Mouse (Mus musculus) ovary, postnatal 10 days (tissue): ENCODE results near the gene Cd44.

ENCODE experiments used
- DNase-seq: peaks from one replicate; pipeline ENCODE4 v3.0.0; 2022; ENCODE audit warnings: low spot score

Gene Cd44

DNA sequence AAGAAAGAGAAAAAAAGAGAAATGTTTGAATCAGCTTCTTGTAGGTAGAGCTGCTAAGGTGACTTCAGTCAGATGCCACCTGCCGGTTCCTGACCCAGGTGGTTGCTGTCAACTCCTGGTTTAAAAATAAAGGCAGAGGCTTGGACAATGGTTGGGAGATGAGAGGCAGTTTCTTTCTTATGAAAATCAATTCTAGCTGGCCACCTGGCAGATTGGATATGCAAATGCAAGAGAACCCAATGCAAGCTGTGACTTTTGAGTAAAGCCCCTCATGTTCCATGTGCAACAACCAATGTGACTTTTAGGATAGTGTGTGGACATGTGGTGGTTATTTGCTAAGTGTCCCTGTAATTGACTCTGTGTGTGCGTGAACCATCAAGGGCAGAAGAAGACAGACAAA lies 33.0 kb downstream of the Cd44 start:
- no peak for DNase-seq

DNA sequence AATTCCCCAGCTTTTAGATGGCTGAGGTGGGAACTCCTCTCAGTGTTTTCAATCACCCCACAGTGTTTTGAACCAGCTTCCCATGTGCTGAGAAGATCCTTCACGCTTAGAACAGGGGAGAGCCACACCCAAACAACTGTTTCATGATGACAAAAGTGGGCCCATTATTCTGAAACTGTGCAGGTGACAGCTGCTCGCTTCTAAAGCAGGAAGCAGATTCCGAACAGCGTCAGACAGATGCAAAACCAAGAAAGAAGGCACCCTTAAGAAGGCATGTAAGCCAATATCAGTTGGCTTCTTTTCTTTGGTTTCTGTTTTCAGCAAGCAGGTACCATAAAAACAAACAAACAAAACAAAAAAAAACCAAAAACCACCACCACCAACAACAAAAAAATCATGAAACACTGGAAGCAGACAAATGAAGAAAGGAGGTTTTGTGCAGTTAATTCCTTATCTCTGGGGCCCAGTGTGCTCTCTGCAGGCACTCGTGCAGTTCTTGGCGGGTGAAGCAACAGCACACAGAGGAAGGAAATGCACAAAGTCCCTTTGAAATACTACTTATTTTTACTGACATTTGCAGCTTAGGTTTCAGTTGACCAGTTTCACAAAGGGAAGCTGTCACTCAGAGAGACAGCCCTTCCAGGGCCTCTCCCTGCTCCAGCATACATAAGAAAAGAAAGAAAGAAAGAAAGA lies 33.9 kb downstream of the Cd44 start:
- no peak for DNase-seq

DNA sequence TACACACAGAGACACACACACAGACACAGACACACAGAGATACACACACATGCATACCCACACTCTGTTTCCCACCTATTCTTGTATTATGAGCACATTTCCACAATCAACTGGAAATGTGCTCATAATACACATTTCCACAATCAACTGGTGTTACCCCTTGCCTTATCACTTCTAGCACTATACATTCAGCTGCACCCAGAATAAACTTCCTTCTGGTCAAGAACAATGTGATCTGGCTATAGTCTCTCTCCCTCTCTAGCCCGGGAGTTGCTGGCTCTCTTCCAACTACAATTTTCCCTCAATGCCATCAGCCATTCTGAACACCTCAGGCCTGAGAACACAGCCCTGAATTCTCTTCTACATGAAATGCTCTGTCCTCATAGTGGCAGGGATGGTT lies 34.9 kb downstream of the Cd44 start:
- no peak for DNase-seq

DNA sequence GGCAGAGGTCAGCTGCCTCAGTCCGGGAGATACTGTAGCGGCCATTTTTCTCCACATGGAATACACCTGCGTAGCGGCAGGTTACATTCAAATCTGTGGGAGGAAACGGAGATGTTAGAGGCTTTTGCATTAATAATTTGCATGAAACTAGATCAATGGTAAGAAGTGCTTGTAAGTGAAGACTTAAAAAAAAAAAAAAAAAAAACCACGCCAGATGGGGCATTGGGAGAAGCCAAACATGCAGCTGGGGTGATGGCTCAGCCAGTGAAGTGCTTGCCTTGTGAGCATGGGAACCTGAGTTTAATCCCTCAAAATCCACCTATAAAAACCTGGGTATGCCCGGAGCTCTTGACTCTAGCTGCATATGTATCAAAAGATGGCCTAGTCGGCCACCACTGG lies 36.1 kb downstream of the Cd44 start:
- no peak for DNase-seq

DNA sequence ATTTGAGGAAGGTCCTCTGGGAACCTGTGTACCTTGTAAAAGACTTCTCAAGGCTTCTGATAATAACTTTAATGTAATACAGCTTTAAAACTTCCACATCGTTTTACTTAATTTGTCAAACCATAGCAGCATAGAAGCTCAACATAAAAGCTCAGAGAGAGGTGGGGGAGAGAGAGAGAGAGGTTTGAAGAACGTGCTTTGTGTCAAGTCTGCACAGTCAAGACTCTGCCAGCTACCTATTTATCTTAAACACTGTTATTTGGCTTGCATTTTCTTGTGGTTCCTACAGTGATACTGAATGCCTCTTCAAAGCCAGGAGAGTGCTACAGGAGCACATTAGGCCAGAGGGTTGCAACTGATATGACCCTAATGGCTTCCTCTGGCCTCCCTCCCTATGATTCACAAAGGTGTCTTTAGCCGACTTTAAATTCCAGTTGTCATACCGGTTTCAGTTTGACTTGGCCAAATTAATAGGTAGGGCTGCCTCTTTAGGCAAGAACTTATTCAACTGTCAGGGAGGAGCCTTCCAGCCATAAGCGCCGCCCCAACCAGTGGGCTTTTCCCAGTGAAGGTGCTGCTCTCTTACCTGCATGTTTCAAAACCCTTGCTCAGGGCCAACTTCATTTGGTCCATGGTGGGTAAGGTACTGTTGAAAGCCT lies 36.6 kb downstream of the Cd44 start:
- DNase-seq, result no peak

DNA sequence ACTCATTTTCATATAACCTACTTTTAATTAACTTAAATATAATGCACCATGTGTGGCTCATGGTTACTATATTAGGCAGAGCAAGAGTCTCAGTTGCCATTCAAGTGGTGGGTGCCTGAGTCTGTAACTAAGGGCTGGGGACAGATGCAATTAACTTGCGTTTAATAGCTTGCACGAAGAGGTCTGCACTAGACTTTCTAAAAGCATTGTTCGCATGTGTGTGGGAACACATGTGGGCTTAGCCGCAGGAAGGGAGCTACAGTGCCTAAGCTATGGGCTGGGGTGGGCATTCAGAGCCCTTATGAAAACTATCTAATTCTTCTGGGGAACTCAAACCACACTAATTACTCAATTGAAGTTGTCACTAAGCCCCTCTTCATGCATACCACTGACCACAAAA lies 37.4 kb downstream of the Cd44 start:
- DNase-seq, result no peak

DNA sequence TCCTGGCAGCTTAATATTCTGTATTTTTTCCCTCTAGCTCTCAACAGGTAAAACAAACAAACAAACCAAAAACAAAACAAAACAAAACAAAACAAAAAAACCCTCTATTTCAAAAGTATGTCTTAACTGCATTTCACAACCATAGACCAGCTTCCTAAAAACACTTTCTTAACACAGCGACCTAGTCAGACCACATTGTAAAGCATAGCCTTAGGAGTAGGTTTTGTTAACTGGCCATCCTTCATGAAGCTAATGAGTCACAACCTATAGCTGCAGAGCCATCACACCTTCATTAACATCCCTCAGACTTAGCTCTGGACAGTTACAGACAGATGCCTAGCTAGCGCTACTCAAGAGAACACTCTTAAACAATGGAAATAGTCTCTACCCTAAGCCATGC lies 37.9 kb downstream of the Cd44 start:
- no peak for DNase-seq

DNA sequence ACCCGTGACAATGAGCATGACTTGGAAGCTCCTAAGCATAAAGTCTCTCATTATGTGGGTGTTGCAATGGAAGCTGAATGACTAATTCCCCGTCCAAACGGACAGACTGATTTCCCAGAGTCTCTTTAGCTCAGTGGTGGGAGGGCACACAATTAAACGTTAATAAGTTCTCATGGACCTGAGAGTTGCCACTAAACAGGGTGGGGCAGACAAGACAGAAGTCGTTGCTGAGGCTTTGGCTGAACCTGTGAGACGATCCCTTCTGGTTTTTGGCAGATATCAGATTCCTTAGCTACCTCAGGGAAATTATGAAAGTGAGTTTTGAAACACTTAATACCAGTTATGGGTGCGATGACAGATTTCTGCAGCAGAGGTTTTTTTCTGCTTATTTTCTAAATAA lies 38.8 kb downstream of the Cd44 start:
- DNase-seq, result no peak

DNA sequence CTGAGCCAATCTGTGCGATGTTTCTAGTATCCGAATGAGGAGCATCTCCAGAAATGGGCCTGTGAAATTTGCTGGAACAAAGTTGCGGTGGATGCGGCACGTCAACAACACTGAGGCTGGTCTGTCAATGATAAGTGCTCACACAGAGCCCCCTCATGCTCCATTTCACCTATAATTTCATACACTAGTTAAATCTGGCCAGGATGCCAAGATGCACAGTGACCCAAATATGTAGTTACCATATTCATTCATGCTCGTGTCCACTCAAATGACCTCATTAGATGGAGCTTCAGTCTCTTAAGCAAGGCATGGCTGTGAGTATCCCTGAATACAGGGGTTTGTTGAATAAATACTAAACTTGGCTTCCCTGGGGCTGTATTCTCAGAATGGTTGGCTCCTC lies 43.2 kb downstream of the Cd44 start:
- no peak for DNase-seq

DNA sequence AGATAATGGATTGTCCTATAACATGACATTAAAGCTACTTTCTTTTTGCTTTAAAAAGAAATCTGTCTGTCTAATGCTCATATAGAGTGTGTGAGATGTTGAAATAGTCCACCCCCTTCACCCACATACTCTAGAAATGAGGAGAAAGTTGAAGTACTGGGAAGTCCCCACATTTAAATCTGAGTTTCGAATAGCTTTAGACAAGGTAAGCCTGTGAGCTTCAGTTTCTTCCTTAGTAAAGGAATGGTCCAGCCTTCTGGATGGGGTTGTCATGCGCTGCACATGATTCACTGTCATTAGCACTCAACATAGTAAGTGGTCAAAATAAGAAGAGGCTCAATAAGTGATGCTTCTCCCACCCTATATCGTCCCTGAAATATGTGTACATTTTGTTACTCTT lies 48.2 kb downstream of the Cd44 start:
- DNase-seq, result no peak

DNA sequence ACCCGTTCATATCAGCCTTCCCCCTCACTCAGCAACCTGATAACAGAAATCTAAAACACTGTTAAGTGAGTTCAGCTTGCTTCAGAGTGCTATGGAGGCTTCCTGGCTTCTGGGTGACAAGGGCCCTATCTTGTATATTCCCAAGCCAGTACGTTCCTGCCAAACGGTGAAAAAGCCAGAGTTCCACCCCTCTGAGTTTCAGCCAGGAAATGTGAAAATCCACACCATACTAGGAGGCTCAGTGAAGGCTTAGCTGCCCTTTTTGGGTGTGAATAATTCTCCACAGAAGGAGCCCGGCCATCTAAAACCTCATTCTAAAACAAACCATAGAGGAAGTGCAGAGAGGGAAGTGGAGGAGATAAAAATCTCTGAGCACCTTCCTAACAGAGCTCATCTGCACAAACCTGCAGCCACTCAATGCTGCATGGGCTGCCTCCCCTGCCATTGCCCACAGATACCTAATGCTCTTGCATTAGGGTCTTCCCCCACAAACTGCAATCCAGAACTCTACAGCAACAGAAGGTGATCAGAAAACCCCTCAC lies 49.5 kb downstream of the Cd44 start:
- DNase-seq, result no peak

DNA sequence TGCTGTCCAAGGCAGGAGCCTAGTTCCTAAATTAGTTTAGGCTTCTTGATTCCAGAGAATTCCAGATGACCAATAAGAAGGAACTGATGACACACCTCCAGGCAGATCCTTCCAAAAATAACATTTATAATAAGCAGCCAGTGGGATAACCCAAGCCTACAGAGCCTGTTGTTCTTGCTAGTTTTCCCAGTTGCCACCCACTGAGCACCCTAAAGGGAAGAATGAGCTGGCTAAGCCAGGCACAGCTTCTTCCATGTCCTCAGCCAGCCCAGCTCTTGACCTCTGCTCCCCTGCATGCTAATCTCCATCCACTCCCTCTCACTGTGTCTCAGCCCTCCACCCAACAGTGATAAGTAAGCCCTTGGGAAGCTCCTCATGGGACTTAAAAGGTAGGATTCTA lies 51.4 kb downstream of the Cd44 start:
- DNase-seq, result no peak

DNA sequence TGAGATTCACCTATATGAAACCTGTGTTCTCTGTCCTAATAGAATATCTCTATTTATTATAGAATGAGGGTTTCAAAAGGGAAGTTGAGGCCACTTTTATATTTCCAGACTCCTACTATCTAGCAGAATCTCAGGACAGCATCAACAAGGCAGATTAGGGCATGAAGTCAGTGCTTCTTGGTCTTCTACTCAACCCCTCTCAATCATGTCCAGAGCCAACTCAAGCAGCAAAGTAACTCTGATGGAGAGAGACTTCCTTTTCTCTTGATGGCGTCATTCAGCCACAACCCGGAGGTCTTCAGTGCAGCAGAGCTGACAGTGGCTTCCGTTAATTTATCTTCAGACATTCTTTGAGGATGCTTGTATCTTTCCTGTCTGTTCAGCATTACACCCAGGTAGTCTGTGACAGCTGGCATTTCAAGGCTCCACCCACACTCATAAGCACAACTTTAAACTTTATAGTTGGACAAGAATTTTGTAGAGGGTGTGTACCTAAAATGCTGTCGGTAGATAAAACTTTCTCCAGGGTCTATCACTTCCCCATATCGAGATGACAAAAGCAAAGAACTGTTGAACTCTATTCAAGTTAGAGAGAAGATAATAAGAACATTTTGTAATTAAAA lies 52.5 kb downstream of the Cd44 start:
- DNase-seq, result no peak

DNA sequence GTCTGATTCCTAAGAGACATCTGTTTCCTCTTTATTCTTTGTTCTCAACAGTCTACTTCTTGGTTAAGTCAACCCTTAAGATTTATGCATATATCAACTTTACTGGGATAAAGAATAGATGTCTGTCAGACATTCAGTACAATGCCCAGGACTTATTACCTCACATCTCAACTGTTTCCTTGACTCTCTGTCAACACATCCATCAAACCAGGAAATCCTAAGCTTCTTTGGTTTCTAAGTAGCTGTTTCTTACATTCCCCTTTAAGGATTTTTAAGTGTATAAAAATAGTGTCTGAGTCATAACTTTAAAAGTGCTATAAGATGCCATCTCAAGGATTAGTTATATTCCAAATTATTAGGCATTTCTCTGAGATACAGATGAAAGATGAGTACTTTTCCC lies 60.2 kb downstream of the Cd44 start:
- no peak for DNase-seq

DNA sequence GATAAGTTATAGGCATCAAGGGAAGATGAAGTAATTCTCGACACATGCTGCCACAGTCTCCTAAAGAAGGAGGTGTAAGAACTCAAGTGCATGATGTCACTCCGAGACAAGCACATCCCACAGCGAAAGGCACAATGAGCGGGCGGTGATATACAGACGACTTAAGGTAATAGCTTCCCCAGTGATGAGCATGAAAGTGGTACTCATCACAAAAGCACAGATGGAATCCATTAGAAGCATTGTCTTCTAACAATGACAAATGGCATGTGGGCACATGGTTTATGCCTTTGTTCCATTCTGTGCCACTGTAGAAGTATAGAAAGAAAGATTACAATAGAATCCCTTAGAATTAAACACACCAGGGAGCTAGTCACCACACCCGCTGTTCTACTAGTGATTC lies 63.3 kb downstream of the Cd44 start:
- DNase-seq, result no peak

DNA sequence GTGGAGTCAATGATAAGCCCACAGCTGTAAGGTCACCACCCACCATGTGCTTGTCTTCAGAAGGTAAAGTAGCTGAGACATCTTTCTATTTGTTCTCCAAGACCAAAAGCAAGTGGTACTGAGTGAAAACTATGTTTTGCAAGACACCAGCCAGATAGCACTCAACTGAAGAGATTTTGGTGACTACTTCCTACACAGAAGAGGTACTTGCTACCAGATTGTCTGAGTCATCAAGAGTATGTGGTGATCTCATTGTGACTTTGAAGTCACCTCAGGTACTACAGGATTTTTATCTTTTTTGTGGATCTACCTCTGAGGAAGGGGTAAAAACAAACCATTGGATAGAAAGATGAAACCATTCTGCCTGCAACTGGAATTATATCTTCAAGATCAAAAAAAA lies 69.9 kb downstream of the Cd44 start:
- DNase-seq, result no peak

DNA sequence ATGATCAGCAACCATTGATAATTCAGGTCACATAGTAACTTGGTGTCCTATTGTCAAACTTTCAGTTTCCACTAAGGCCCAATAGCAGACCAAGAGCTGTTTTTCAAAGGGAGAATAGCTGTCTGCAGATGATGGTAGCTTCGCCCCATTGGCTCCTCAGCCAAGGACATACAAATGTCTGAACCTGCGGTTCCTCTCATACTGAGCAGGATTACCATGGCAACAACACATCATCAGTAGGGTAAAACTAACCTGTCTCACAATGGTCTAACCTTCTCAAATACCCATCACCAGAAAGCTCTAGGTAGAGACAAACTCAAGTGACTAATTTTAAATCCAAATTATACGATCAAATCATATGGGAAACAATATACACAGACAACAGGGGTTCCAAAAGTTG lies 72.3 kb downstream of the Cd44 start:
- peak; percentile 65 for DNase-seq

DNA sequence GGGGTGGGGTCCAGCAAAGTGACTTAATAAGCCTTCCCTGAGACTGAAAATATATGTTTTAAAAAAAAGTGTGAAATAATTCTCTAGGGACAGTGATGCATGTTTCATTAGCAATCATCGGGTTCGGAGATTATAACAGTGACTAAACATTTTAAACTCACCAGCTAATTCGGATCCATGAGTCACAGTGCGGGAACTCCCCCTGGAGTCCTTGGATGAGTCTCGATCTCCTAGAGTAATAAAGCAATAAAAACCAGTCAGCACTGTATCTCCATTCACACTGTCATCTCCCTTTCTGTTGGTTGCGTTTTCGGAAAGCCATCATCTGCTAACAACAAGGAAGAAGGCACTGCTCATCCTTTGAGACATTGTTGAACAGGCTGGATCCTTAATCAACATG lies 73.1 kb downstream of the Cd44 start:
- no peak for DNase-seq

DNA sequence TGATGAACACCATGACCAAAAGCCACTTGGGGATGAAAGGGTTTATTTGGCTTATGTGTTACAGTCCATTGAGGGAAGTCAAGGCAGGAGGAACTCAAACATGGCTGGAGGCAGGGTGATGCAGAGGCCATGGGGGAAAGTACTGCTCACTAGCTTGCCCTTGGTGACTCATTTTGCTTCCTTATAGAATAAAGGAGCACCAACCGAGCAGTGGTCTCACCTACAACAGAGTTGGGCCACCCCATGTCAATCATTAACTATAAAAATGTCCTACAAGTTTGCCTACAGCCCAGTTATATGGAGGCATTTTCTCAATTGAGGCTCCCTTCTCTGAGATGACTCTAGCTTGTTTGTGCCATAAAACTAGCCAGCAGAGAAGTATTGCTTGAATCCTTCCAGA lies 73.6 kb downstream of the Cd44 start:
- no peak for DNase-seq

DNA sequence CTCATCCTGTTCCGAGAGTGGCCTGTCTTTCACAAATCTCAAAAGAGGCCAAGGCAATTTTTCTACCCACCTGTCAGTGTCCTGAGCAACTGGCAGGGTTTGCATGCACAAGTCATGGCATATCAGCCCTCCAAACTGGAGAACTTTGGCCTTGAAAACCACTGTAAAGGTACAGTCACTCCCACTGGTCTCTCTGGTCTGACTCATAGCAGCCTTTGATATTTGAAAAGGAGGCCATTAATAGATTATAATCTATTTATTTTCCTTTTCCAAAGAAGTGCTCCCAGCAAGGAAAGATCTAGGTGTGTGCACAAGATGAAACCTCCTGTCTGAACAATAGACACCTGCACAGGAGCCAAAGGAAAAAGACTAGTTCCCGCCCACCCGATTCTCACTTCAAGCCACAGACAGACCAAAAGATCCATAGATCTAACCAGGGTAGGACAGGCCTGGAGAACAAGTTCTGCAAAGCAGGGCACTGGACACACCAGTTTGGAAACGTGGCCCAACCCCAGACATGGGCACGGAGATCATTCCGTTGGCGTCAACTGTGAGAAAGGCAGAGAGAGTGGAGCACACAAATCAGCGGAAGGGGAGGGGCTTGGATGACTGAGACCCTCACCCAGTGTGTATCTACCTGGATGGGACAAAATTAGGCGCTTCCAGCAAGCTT lies 75.4 kb downstream of the Cd44 start:
- no peak for DNase-seq

DNA sequence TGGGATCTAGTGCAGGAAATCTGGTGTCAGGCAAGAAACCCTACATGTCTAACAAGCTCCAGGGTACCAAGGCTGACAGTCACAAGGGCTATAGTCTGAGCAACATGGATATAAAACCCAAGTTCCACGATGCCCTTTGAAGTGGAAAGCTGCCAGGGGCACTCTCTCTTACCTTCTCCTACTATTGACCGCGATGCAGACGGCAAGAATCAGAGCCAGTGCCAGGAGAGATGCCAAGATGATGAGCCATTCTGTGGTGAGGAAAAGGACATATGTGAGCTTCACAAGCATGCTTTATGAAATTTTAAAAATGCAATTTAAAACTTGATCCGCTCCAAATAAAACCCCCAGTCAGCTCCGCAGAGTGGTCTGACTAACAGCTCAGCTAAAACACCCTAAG lies 79.4 kb downstream of the Cd44 start:
- no peak for DNase-seq

DNA sequence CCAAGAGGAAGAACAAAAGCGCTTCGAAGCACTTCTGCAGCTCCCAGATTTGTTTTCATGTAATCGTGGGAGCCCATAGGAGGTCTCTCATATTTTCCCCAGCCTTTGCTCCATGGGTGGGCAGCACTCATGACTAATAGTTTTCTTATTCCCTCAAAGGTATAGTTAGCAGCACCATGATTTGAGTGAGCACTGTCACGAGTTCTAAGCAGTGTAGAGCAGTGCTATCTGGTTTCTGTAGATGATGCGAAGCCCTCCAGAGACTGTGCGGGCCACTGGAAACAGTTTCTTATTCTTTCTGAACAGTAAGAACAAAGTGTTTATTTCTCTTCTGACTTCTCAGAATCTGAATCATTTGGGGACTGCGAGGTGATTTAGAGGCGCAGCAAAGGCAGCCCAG lies 80.7 kb downstream of the Cd44 start:
- DNase-seq, result no peak

DNA sequence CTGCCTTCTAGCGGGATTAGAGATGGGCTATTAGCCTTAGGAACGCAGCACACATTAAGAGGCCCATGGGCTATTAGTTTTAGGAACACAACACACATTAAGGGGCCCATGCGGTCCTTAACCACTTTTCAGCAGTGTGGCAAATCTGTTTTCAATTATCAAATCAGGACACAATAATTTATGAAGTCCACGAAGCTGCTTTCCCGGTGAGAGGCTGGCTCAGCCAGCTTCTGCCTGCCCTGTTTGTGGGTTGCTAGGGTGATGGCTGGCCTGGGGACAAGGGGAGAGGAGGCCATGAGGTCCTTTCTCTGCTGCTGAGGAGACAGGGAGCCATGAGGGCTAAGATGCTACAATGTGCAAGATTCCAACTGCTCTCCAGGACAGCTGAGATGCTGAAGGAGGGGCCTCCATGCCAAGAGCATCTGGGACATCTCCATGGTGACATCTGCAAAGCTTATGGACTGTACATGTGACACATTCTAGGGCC lies 81.2 kb downstream of the Cd44 start:
- no peak for DNase-seq
